Mouse (Mus musculus): ENCODE measurements around the gene Pdgfa.

The Pdgfa gene

GRCm38 (mm10) chr5:138956427-138956833 is 40.7 kb downstream of the Pdgfa start:
- in situ Hi-C loops (cut with MseI, MboI): no loop called here

GRCm38 (mm10) chr5:138953986-138954385 is 43.2 kb downstream of the Pdgfa start:
- in situ Hi-C loops (cut with MseI, MboI): no loop called here

- in situ Hi-C loops (cut with MseI, MboI): no loop called here
Observed at GRCm38 (mm10) chr5:138952969-138953368, 44.2 kb downstream of the Pdgfa start.

GRCm38 (mm10) chr5:138951305-138951704 is 45.9 kb downstream of the Pdgfa start:
- in situ Hi-C loops (cut with MseI, MboI): no loop called here

- in situ Hi-C loops (cut with MseI, MboI): no loop called here
Observed at GRCm38 (mm10) chr5:138949165-138949564, 48.0 kb downstream of the Pdgfa start.

- in situ Hi-C loops (cut with MseI, MboI): no loop called here
Observed at GRCm38 (mm10) chr5:138948031-138948980, 48.9 kb downstream of the Pdgfa start.

GRCm38 (mm10) chr5:138947487-138947886 is 49.7 kb downstream of the Pdgfa start:
- in situ Hi-C loops (cut with MseI, MboI): no loop called here

GRCm38 (mm10) chr5:138946931-138947330 is 50.2 kb downstream of the Pdgfa start:
- in situ Hi-C loops (cut with MseI, MboI): no loop called here

GRCm38 (mm10) chr5:138945011-138945410 is 52.2 kb downstream of the Pdgfa start:
- in situ Hi-C loops (cut with MseI, MboI): no loop called here

- in situ Hi-C loops (cut with MseI, MboI): no loop called here
Observed at GRCm38 (mm10) chr5:138944551-138944950, 52.6 kb downstream of the Pdgfa start.

- in situ Hi-C loops (cut with MseI, MboI): no loop called here
Observed at GRCm38 (mm10) chr5:138941842-138942241, 55.3 kb downstream of the Pdgfa start.

GRCm38 (mm10) chr5:138940576-138940975 is 56.6 kb downstream of the Pdgfa start:
- in situ Hi-C loops (cut with MseI, MboI): no loop called here

- in situ Hi-C loops (cut with MseI, MboI): no loop called here
Observed at GRCm38 (mm10) chr5:138938572-138939163, 58.5 kb downstream of the Pdgfa start.

- in situ Hi-C loops (cut with MseI, MboI): no loop called here
Observed at GRCm38 (mm10) chr5:138936399-138937089, 60.6 kb downstream of the Pdgfa start.

GRCm38 (mm10) chr5:138934540-138934939 is 62.6 kb downstream of the Pdgfa start:
- in situ Hi-C loops (cut with MseI, MboI): no loop called here

GRCm38 (mm10) chr5:138932460-138933432 is 64.4 kb downstream of the Pdgfa start:
- in situ Hi-C loops (cut with MseI, MboI): no loop called here

- in situ Hi-C loops (cut with MseI, MboI): no loop called here
Observed at GRCm38 (mm10) chr5:138931836-138932235, 65.3 kb downstream of the Pdgfa start.

GRCm38 (mm10) chr5:138929879-138930507 is 67.2 kb downstream of the Pdgfa start:
- in situ Hi-C loops (cut with MseI, MboI): no loop called here
